Mouse (Mus musculus) myocyte (in vitro differentiated cells): ENCODE data around the gene Trabd2b. TPM values are rescaled to one million over a fixed set of nuclear protein-coding genes. Genes with fewer than 3 reads are reported as not detected.

Experiments used
- H3K27me3 ChIP-seq: one replicate; pipeline ENCODE4 v1.6.1; 2011; ENCODE audit not compliant: control insufficient read depth, insufficient read depth, insufficient read length
- H3K36me3 ChIP-seq: one replicate; pipeline ENCODE4 v1.6.1; 2011; ENCODE audit not compliant: control insufficient read depth, insufficient read depth
- H3K4me2 ChIP-seq: one replicate; pipeline ENCODE4 v1.6.1; 2011; ENCODE audit warnings: low read depth, control low read depth
- H3K4me3 ChIP-seq: one replicate; pipeline ENCODE4 v1.5.1; 2011; ENCODE audit warnings: mild to moderate bottlenecking, control low read depth, moderate library complexity
- H3K79me2 ChIP-seq: one replicate; pipeline ENCODE4 v1.6.1; 2011; ENCODE audit not compliant: control insufficient read depth, insufficient read depth
- H3ac ChIP-seq: one replicate; pipeline ENCODE4 v1.6.1; 2011; ENCODE audit not compliant: control insufficient read depth, insufficient read length
- CEBPB ChIP-seq: IDR thresholded peaks from 2 replicates; pipeline ENCODE4 v1.6.1; 2011; ENCODE audit warnings: mild to moderate bottlenecking, moderate library complexity; ENCODE audit not compliant: poor library complexity, insufficient read depth, severe bottlenecking
- E2F4 ChIP-seq: IDR thresholded peaks from one replicate; pipeline ENCODE4 v1.6.1; 2011; ENCODE audit warnings: mild to moderate bottlenecking, control low read depth, moderate library complexity; ENCODE audit not compliant: insufficient read depth
- MAX ChIP-seq: IDR thresholded peaks from one replicate; pipeline ENCODE4 v1.6.1; 2011; ENCODE audit warnings: low read depth, mild to moderate bottlenecking, control low read depth
- MYOD1 ChIP-seq, 3 experiments: IDR thresholded peaks; one replicate each; pipeline ENCODE4 v1.6.1; 2011; ENCODE audit warnings: control low read depth in 2 of 3, low read depth in 2 of 3, mild to moderate bottlenecking in 2 of 3, moderate library complexity in 1 of 3; ENCODE audit not compliant: insufficient read length in 2 of 3, control insufficient read depth in 1 of 3
- MYOG ChIP-seq, 3 experiments: IDR thresholded peaks; one replicate each; pipeline ENCODE4 v1.6.1; 2011; ENCODE audit warnings: control low read depth in 2 of 3, low read depth in 2 of 3, mild to moderate bottlenecking in 2 of 3; ENCODE audit not compliant: insufficient read length in 2 of 3, control insufficient read depth in 1 of 3, insufficient read depth in 1 of 3
- POLR2A ChIP-seq: IDR thresholded peaks from one replicate; pipeline ENCODE4 v1.6.1; 2011; ENCODE audit warnings: low read depth, mild to moderate bottlenecking, control low read depth, moderate library complexity; ENCODE audit not compliant: insufficient read length
- POLR2AphosphoS2 ChIP-seq: IDR thresholded peaks from one replicate; pipeline ENCODE4 v1.6.1; 2011; ENCODE audit warnings: low read depth, control low read depth; ENCODE audit not compliant: insufficient read length
- REST ChIP-seq: IDR thresholded peaks from one replicate; pipeline ENCODE4 v1.6.1; 2011; ENCODE audit warnings: mild to moderate bottlenecking, control low read depth, moderate library complexity; ENCODE audit not compliant: insufficient read depth, insufficient read length
- SRF ChIP-seq: IDR thresholded peaks from one replicate; pipeline ENCODE4 v1.6.1; 2011; ENCODE audit warnings: low read depth; ENCODE audit not compliant: control insufficient read depth, insufficient read length
- TCF12 ChIP-seq: IDR thresholded peaks from one replicate; pipeline ENCODE4 v1.6.1; 2011; ENCODE audit warnings: mild to moderate bottlenecking, control low read depth; ENCODE audit not compliant: poor library complexity, insufficient read depth, severe bottlenecking
- TCF3 ChIP-seq: IDR thresholded peaks from one replicate; pipeline ENCODE4 v1.6.1; 2011; ENCODE audit warnings: low read depth, control low read depth; ENCODE audit not compliant: insufficient read length
- USF1 ChIP-seq: IDR thresholded peaks from one replicate; pipeline ENCODE4 v1.6.1; 2011; ENCODE audit warnings: low read depth, mild to moderate bottlenecking, control low read depth, moderate library complexity
- polyA plus RNA-seq: library from polyadenylated mRNA; unstranded; fragments of >200 nt; fragmentation: generic; extraction: Trizol; gene quantifications from one replicate; pipeline ENCODE4 v1.2.1, GENCODE M21; 2012; ENCODE audit warnings: missing spikeins

Gene Trabd2b
- polyA plus RNA-seq, 1 experiment: 0.79 TPM

DNA sequence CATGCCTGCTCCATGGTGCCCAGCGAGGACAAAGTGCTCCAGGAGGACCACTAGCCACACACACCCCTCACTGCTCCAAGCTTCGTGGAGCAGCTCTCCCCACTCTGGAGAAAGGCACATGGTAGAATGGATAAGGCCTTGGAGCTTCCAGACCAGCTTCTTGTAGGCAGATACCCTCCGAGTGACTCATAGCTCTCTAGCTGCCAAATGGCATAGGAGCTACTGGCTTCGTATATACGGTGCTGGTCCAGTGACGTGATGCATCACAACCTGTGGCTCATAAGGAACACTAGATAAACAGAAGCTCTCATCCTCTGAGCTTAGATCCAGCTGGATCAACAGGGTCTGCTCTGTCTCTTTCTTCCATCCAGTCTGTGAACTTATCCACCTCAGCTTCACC lies 244.0 kb downstream of the Trabd2b start:
- no peaks in the 10 kb centered on the region for H3K79me2 ChIP-seq
- peaks cover 21% of the 10 kb centered on the region for H3K27me3 ChIP-seq

DNA sequence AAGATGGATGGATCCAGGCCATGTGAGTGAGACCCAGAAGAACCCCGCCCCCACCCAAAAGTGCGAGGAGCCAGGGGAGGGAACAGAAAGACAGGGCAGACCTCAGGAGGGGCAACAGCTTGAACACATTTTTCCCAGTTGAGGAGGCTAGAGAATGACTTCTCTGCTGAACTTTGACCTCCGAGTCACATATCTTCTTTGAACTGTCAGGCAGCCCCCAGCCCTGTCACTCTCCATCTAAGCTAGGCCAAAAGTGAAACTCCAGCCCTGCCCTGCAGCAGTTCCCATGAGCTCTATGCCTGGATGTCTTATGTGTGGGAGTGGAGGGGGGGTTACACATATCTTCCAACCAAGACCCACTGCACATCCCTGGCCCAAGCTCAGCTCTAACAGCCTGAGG lies 244.5 kb downstream of the Trabd2b start:
- TF ChIP-seq MAX (no peak), CEBPB (no peak), E2F4 (no peak)

More for the DNA sequence above, 244.0 kb downstream of the Trabd2b start:
- Histone ChIP-seq H3K4me2 (no peak overlapping the region), H3K4me3 (no peak overlapping the region), H3K36me3 (no peaks in the 10 kb centered on the region), H3ac (no peak overlapping the region)
- no peak for TF ChIP-seq POLR2AphosphoS2
- no peak for TF ChIP-seq TCF12
- no peak for TF ChIP-seq CEBPB
- no peak for TF ChIP-seq MYOG (IDR thresholded peaks at IDR 0.05; ENCODE audit: control insufficient read depth in 1 of 3, insufficient read depth in 1 of 3, insufficient read length in 2 of 3, low read depth in 2 of 3)
- TF ChIP-seq SRF: no peak
- TF ChIP-seq TCF3: no peak

DNA sequence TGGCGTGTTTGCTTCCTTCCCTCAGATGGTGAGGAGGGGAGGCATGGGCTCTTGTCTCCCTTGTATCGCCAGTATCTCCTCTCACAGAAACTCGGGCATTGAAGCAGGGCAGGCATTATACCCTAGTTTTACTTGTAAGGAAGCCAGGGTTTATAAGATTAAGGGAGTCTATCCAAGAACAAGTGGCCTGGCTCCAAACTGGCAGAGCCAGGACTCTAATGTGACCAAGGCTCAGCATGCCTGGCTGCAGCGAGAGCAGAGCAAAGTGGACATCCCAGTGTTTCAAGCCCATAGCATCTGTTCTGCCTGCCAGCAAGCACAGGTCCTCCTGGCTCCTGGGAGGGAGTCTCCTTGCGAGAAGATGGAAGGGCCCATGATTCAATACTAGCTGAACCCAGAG lies 245.1 kb downstream of the Trabd2b start:
- H3K4me3 ChIP-seq: no peak overlapping the region
- no peaks in the 10 kb centered on the region for H3K79me2 ChIP-seq
- no peaks in the 10 kb centered on the region for H3K36me3 ChIP-seq
- TF ChIP-seq SRF (no peak), MAX (no peak), MYOG (IDR thresholded peaks at IDR 0.05; ENCODE audit: control insufficient read depth in 1 of 3, insufficient read depth in 1 of 3, insufficient read length in 2 of 3, low read depth in 2 of 3) (no peak), CEBPB (no peak), TCF3 (no peak), REST (no peak), MYOD1 (IDR thresholded peaks at IDR 0.05; ENCODE audit: control insufficient read depth in 1 of 3, insufficient read length in 2 of 3, low read depth in 2 of 3) (no peak), TCF12 (no peak), POLR2AphosphoS2 (no peak), E2F4 (no peak), USF1 (no peak), POLR2A (no peak)
- no peak overlapping the region for H3K4me2 ChIP-seq
- H3ac ChIP-seq: no peak overlapping the region
- H3K27me3 ChIP-seq: peaks cover 21% of the 10 kb centered on the region

More for the DNA sequence above, 244.5 kb downstream of the Trabd2b start:
- H3K27me3 ChIP-seq: peaks cover 21% of the 10 kb centered on the region
- H3K4me3 ChIP-seq: no peak overlapping the region
- H3K4me2 ChIP-seq: no peak overlapping the region
- H3ac ChIP-seq: no peak overlapping the region
- no peaks in the 10 kb centered on the region for H3K79me2 ChIP-seq
- H3K36me3 ChIP-seq: no peaks in the 10 kb centered on the region

DNA sequence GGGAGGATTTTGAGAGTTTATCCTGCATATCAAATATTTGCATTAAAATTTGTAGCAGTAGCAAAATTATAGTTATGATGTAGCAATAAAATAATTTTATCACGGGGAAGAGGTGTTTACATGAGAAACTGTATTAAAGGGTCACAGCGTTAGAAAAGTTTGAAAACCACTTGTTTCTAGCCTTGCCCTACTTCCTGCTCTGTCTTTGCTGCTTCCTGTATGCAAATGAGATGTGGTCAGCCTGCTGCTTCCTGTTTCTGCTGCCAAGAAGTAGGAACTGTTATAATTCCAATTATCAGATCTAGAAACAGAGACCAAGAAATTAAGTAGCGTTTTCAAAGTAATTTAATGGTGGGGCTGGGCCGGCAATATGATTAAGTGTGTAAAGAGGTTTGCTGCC lies 245.9 kb downstream of the Trabd2b start:
- Histone ChIP-seq H3K27me3 (peaks cover 21% of the 10 kb centered on the region), H3K36me3 (no peaks in the 10 kb centered on the region), H3K4me2 (no peak overlapping the region), H3K79me2 (no peaks in the 10 kb centered on the region), H3ac (no peak overlapping the region), H3K4me3 (no peak overlapping the region)
- TF ChIP-seq TCF3: no peak
- TF ChIP-seq TCF12: no peak
- TF ChIP-seq CEBPB: no peak
- no peak for TF ChIP-seq MAX
- TF ChIP-seq POLR2AphosphoS2: no peak
- no peak for TF ChIP-seq E2F4
- TF ChIP-seq MYOG (IDR thresholded peaks at IDR 0.05; ENCODE audit: control insufficient read depth in 1 of 3, insufficient read depth in 1 of 3, insufficient read length in 2 of 3, low read depth in 2 of 3): no peak
- no peak for TF ChIP-seq REST
- no peak for TF ChIP-seq MYOD1 (IDR thresholded peaks at IDR 0.05; ENCODE audit: control insufficient read depth in 1 of 3, insufficient read length in 2 of 3, low read depth in 2 of 3)
- TF ChIP-seq USF1: no peak
- TF ChIP-seq POLR2A: no peak
- no peak for TF ChIP-seq SRF

DNA sequence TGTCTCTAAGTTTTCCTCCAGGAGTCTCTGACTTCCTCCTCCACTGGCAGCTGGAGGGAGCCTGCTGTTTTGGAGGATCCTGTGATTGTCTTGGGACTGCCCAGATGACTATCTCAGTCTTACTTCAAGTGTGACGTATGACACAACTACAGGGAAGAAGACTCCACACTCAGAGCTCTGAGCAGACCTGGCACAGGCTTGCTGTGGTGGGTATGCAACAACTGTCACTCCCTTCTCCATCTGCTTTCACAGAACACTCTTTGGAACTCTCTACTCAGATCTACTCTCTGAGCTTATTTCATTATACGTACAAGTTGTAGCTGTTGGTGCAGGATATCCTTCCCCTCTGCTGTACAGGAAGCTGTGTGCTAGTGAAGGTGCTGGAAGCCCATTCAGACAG lies 251.4 kb downstream of the Trabd2b start:
- no peak overlapping the region for H3K4me3 ChIP-seq
- no peaks in the 10 kb centered on the region for H3K79me2 ChIP-seq
- no peak for TF ChIP-seq POLR2A

DNA sequence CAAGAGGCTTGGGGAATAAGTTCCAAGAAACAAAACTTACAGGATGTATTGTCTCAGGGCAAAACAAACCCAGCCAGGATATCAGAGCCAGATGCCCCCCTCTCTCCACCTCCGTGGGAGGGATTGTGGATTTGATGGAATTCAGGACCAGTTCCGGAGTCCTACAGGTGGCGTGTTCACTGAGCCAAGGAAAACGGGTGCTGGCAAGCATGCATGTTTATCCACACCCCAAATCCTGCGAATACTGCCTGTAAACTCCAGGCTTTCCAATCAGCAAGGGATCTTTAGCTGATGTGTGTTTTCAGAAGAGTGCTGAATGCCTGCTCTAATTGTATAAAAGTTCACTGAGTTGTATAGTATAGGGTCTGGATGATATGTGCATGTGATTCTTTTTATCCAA lies 253.4 kb downstream of the Trabd2b start:
- Histone ChIP-seq H3K79me2 (no peaks in the 10 kb centered on the region), H3ac (no peak overlapping the region), H3K4me2 (no peak overlapping the region), H3K27me3 (peaks cover 18% of the 10 kb centered on the region), H3K4me3 (no peak overlapping the region), H3K36me3 (no peaks in the 10 kb centered on the region)
- TF ChIP-seq POLR2AphosphoS2: no peak
- TF ChIP-seq MAX: no peak
- TF ChIP-seq POLR2A: no peak
- TF ChIP-seq CEBPB: no peak
- no peak for TF ChIP-seq E2F4

More for the DNA sequence above, 251.4 kb downstream of the Trabd2b start:
- H3K36me3 ChIP-seq: no peaks in the 10 kb centered on the region
- no peak overlapping the region for H3ac ChIP-seq
- no peak overlapping the region for H3K4me2 ChIP-seq
- peaks cover 12% of the 10 kb centered on the region for H3K27me3 ChIP-seq
